Mouse (Mus musculus): ENCODE measurements around the gene Gpr3. TPM values are rescaled to one million over a fixed set of nuclear protein-coding genes. Genes with fewer than 3 reads are reported as not detected.
A peak's percentile ranks its signal among the peaks of the same experiment; 100 is the strongest.

Gpr3 gene
- total RNA-seq, 2 experiments from 2014 or later = 0.08 TPM; not detected in 1

- no peak for ATAC-seq (replicated peaks; ENCODE audit: poor library complexity)
These were observed 12.6 kb downstream of the Gpr3 start for GRCm38 (mm10) chr4:133199743-133200142.

DNA sequence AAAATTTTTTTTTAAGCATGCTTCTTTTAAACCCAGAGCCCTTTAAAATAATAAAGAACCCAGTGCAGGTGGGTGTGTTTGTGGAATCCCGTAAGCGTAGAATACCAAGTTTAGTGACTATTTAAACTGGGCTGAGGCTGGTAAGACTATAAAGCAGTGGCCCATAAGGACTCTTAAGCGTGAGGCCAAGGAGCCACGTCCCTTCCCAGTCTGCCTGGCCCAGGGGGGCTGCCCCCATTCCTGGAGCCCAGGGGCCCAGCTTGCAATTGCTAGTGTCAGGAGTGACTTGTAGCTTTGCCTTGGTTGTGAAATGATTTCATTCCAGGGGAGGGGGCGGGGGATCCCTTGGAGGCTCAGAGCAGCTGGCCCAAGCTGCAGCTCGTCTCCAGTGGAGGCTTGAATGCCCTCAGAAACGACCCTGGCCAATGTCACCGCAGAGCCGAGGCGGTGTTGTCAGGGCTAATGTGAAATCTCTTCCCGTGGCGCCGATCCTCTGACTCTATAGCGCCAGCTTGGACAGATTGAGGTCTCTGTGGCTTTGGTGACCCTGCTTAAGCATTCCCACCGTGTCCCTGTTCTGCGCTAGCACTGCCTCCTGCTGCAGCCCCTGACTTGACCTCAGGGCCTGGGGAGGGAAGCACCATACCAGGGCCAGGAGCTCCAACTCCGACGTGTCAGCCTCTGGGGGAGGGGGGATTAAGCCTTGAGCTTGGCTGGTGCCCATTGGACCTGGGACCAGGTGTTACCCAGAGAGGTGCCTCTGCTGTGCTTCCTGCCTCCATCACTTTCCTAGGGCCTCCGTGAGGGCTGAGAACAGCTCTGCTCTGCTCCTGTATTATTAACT lies 13.8 kb downstream of the Gpr3 start:
- ATAC-seq (replicated peaks; ENCODE audit: poor library complexity) = no peak

DNA sequence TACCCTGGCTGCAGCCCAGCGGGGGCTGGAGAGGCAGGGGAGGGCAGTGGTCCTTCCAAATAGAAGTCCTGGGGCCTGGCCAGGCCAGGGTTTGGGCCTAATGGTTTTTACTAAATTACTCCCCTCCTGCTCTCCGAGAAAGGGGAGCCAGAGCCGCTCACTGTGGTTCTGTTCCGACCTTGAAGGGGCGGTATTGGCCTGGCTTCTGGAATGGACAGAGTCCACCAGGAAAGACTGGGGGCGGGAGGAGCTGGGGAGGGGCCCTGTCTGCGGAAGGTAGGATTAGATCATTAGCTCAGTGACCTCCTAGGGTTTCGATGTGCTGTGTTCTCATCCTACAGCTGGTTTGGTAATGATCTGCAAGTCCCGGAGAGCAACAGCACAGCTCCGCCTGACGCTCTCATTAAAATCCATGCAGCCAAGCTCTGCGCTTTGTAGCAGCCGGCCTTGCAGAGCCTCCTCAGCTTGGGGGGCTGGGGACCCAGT lies 14.5 kb downstream of the Gpr3 start:
- ATAC-seq (replicated peaks; ENCODE audit: poor library complexity) = no peak

DNA sequence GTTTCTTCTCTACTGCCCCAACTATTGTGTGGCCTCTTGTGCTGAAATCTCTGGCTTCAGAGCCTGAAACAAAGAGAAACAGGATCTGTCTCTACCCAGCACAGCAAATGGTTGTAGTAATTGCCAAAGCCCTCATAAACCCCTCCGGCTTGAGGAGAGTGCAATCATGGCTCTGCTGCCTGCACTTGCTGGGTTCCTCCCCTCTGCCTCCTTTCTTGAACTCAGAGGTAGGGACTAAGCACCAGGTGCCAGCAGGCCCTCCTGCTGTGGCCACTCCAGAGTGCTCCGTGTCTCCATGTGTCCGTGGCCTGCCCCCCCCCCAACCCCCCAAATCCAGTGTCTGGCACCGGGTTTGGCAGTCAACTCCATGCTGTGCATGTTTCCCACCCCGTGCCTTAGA lies 15.0 kb downstream of the Gpr3 start:
- no peak for ATAC-seq (replicated peaks; ENCODE audit: poor library complexity)

GRCm38 (mm10) chr4:133196852-133197251 lies 15.5 kb downstream of the Gpr3 start:
- ATAC-seq (replicated peaks; ENCODE audit: poor library complexity) = no peak

- ATAC-seq (replicated peaks; ENCODE audit: poor library complexity) = no peak
These were observed 16.2 kb downstream of the Gpr3 start for GRCm38 (mm10) chr4:133196136-133196535.

DNA sequence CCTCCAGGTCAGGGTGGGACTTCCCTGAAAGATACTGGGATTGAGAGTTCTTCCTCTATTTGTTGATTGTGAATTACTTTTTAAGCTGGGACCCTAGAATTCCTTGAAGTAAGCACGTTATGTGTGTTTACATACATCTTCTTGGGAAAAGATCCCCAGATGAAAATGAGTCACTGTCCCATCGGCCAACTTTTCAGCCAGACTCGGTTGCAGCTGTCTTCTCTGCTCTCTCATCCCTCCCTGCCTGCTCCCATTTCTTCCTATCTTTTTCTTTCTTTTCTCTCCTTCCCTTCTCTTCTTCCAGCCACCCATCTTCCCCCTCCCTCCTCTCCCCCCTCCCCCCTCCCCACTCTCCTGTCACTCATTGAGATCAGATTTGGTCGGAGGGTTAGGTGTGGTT lies 17.3 kb downstream of the Gpr3 start:
- ATAC-seq (replicated peaks; ENCODE audit: poor library complexity) = no peak

GRCm38 (mm10) chr4:133194482-133194881 lies 17.9 kb downstream of the Gpr3 start:
- no peak for ATAC-seq (replicated peaks; ENCODE audit: poor library complexity)

DNA sequence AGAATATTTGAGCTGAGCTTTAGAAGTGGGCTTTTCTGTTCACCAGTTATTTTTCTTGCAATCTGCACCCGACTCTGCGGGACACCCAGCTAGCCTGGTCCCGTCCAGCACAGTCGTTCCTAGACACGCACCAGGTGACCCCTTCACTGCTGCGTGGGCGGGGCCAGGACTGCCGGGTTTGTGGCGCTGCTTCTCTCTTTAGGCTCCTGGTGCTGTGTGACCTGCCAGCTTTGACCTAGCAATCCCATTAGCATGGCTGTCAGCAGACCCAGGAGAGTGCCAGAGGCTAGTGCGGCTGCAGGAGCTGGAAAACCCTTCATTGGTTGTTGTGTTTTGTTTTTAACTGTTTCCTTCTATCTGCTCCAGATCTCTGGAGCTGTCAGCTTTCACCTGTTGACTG lies 22.9 kb downstream of the Gpr3 start:
- no peak for ATAC-seq (replicated peaks; ENCODE audit: poor library complexity)

- no peak for ATAC-seq (replicated peaks; ENCODE audit: poor library complexity)
These were observed 25.5 kb downstream of the Gpr3 start for GRCm38 (mm10) chr4:133186856-133187255.

DNA sequence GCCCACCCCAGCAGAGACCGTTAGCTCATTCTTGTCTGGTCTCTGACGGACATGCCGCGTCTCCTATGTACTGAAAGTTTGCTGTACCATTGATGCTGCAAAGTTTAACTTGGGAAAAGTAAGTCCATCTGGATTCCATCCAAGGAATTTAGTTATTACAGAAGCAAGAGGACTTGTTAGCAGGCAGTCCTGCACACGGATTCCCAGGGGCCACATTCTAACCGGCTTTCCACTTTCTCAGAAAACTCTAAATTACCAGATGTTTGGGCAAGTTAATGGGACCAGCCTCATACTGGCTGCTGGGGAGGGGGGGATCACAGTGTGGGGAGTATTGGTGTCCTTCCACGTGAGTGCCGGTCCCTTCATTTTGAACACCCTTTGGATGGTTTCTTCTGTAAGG lies 26.4 kb downstream of the Gpr3 start:
- ATAC-seq (replicated peaks; ENCODE audit: poor library complexity) = no peak

DNA sequence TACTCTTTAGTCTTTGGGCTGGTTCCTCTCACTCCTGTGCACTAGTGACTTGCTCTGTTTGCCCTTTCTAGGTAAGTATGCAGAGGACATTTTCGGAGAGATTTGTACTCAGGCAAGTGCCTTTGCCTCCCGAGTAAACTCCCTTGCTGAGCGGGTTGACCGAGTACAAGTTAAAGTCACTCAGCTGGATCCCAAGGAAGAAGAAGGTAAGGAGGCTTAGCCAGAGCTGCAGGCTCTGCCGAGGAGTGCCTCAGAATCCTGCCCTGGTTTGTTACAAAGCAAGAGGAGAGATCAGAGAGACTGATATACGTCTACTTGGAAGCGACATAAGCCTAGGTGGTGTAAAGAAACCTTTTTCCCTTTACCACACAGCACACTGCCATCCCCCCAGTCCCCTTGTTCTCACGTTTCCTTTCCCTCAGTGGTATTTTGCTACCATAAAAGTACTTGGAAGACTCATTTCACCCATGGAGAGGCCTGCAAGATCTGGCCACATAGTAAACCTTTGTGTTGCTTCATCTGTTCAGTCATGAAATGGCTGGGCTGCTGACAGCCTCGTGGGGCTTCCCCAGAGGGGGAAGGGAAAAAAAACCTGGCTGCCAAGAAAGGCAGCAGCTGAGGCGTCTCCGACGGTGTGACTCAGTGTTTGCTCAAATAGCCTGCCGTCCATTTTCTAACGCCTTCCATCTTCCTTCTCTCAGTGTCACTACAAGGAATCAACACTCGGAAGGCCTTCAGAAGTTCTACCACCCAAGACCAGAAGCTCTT lies 27.3 kb downstream of the Gpr3 start:
- ATAC-seq (replicated peaks; ENCODE audit: poor library complexity) = no peak

DNA sequence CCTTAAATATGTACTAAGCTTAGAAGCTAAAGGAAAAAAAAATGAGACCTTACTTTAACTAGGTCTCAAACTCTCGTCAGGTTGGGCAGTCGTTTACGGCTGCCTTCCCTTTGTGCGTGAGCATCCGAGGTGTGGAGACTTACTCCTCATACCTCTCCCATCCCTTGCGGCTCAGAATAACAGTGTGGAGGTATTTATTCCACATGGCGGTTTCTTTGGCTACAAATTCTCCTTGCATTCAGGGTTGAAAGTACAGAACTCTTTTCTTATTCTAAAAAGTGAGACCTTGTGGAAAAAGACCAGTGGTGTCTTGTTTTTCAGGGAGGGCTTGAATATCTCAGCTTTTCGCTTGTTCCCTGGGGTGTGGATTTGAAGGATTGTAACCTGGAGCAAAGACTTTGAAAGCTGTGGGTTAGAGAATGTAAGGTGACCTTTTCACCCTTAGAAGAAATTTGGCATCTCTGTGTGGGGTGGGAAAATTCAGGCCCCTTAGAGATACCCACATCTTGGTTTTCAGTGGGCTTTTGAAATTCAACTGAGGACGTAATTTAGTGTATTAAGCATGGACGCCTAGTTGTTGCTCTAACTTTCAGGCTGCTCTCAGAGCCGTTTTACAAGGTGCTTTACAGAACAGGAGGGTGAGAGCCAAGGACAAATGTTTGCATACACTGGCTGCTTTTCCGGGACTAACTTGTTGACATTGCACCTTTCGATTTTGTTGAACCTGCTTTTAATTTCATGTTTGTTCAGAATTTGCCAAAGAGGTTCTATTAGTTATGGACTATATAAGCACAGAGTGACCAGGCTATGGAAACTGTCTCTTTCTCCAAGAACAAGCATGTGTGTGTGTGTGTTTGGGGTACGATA lies 28.1 kb downstream of the Gpr3 start:
- ATAC-seq (replicated peaks; ENCODE audit: poor library complexity) = no peak

DNA sequence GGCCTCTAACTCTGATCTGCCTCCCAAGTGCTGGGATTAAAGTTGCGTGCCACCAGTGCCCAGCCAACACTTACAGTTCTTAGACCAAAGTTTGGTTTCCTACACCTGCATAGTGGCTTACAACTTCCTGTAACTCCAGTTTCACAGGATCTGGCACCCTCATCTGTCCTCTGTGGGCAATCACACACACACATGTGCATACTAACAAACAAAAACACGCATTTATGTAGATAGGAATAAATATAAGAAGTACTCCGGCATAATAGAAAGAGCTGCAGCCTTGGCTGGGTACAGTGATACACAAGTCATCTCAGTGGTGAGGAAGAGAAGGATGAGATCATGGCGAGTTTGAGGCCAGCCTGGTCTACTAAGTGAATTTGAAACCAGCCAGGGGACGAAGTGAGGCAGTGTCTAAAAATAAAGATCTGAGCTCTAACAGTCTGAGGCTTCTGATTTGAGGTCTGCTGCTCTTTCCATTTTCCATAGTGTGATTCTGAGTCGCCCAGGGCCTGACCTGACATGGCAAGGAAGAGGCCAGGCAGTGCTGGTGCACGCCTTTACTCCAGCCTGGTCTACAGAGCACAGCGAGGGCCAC lies 29.8 kb downstream of the Gpr3 start:
- no peak for ATAC-seq (replicated peaks; ENCODE audit: poor library complexity)

GRCm38 (mm10) chr4:133179258-133179657 lies 33.1 kb downstream of the Gpr3 start:
- no peak for ATAC-seq (replicated peaks; ENCODE audit: poor library complexity)

- ATAC-seq (replicated peaks; ENCODE audit: poor library complexity) = peak; percentile 84
These were observed 34.0 kb downstream of the Gpr3 start for GRCm38 (mm10) chr4:133178305-133178704.

DNA sequence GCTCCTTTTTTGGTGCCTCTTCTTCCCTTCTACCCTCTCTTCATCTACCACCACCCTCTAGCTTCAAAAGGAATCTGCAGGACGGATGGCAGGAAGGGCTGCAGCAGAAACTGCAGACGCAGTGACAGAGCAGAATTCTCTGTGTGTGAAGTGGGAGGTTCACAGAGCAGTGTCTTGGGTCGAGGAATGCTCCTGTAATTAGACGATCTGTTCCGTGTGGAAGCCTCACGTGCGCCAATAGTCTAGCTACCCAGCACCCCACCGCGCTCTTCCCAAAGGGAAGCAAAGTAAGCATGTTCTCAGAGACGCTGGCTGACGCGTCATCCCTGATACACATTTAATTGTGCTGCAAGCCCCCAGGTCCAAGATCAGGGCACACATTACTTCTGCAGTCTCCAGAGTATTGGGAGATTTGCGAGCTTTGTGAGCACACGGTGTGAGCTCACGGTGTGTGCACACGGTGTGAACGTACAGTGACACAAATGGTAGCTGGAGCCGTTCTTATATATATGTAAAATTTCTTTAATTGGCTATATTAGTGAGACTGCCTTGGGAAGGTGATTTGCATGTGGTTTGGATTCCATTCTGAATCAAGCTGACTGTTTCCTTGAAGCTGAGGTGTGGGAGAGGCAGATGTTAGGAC lies 35.5 kb downstream of the Gpr3 start:
- no peak for ATAC-seq (replicated peaks; ENCODE audit: poor library complexity)

GRCm38 (mm10) chr4:133175998-133176760 lies 36.2 kb downstream of the Gpr3 start:
- no peak for ATAC-seq (replicated peaks; ENCODE audit: poor library complexity)

DNA sequence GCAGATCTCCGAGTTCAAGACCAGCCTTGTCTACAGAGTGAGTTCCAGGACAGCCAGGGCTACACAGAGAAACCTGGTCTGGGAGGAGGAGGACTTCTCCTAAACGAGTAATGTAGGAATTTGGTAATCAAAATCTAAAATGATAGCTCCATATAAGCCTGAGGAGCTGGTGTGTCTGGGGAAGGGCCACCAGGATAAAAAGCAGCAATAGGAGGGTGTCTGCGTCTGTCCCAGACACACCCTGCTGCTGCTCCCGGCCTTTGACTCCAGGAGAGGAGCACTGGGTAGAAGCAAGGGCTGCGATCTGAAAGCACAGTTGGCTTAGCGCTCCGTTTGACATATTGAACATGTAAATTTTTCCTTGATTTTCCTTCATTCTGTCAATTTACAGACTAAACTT lies 37.1 kb downstream of the Gpr3 start:
- ATAC-seq (replicated peaks; ENCODE audit: poor library complexity) = no peak
